In genomic region chr7:110302886-110303285, GRCm38 (mm10) we compare ENCODE assay signal across 19 mouse cellular contexts.
"Had no signal": no experiment of that assay in that cellular context is flagged by ENCODE, and none has a peak within 500 bp of the region (broad histone marks: within the 10 kb centered on the region; RNA-seq: fewer than 3 reads in every experiment).

No protein-coding gene starts in this region.

- H3K4me1 ChIP-seq: liver, embryonic 12.5 days had no signal

- DNase-seq: forebrain, postnatal 0 days; gastrocnemius, postnatal 14 days; gastrocnemius, postnatal 36 days; heart, adult 18-20 months; heart, postnatal 10 days; heart, postnatal 36 days; kidney, adult 18-20 months; kidney, adult 8-10 months; kidney, postnatal 10 days; kidney, postnatal 4 days; layer of hippocampus, postnatal 36 days; left cerebral cortex, postnatal 4 days had no signal

- H3K27ac ChIP-seq: heart, embryonic 10.5 days; hindbrain, embryonic 14.5 days; layer of hippocampus, adult 2 months; limb, embryonic 13.5 days; limb, embryonic 15.5 days; liver, embryonic 12.5 days had no signal

- H3K36me3 ChIP-seq: liver, embryonic 12.5 days had no signal

- H3K4me3 ChIP-seq: heart, embryonic 10.5 days; heart, embryonic 12.5 days; layer of hippocampus, adult 2 months; limb, embryonic 13.5 days; limb, embryonic 15.5 days; liver, embryonic 12.5 days had no signal

- H3K27me3 ChIP-seq: heart, embryonic 12.5 days; limb, embryonic 13.5 days; limb, embryonic 15.5 days; liver, embryonic 12.5 days had no signal
